Mouse (Mus musculus): ENCODE measurements around the gene Hist1h4i. TPM values are rescaled to one million over a fixed set of nuclear protein-coding genes. Genes with fewer than 3 reads are reported as not detected.
A peak's percentile ranks its signal among the peaks of the same experiment; 100 is the strongest.

Gene Hist1h4i
- polyA plus RNA-seq, 1 experiment from 2014 or later, result 49.4 TPM

DNA sequence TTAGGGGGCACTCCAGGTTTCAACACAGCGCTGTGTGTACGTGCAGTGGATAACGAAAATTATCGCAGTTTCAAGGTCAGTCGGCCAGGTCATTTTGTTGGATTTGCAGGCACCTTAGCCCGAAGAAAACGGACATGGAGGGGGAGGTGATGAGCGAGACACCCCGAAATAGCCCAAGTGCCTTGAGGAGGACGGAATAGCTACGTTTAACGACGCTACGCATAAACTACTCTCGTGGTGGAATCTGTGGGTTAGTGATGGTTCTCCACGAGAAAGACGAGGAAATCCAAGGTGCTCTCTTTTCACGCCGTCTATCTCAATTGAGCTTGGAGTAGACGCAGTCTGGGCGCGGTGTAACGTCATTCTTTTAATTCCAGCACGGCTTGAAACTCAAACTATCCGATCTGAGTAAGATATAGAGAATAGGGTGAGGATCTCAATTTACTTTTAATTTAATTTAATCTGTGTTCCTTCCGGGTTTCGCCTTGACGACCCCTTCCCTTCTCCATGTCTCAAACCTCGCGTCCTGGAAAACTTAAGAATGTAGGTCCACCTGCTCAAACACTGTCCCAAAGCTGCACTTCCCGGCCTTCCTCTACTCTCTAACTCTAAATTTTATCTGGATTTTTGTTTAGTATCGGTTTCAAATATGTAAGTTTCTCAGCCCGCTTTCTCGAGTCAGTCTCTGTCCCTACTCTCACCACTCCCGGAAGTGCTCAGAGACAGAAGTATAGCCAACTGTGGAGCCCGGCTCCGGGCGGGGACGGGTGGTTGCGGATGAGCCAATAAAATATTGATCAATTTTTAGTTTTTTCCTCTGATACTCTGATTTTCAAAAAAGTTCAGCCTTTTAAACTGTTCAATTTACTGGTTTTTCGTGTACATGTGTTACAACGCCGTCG is 21.0 kb downstream of the Hist1h4i start:
- under 1% methylated on average over 44 of the region's 44 CpGs for WGBS (ENCODE audit: insufficient replicate concordance)
- peaks cover 4% of the 10 kb centered on the region; the same call in 1 of the 2 replicates for H3K27me3 ChIP-seq (replicated peaks)
- H3K9ac ChIP-seq, result peak overlapping the region; percentile 73
- peaks cover 22% of the 10 kb centered on the region for H3K4me1 ChIP-seq
- no peaks in the 10 kb centered on the region for H3K9me3 ChIP-seq (replicated peaks)
- peak; percentile 72 for ATAC-seq
- peak overlapping the region; percentile 71 for H3K4me3 ChIP-seq
- no peaks in the 10 kb centered on the region for H3K36me3 ChIP-seq
- peak overlapping the region; percentile 75 for H3K27ac ChIP-seq
- H3K4me2 ChIP-seq, result peak overlapping the region; percentile 76

DNA sequence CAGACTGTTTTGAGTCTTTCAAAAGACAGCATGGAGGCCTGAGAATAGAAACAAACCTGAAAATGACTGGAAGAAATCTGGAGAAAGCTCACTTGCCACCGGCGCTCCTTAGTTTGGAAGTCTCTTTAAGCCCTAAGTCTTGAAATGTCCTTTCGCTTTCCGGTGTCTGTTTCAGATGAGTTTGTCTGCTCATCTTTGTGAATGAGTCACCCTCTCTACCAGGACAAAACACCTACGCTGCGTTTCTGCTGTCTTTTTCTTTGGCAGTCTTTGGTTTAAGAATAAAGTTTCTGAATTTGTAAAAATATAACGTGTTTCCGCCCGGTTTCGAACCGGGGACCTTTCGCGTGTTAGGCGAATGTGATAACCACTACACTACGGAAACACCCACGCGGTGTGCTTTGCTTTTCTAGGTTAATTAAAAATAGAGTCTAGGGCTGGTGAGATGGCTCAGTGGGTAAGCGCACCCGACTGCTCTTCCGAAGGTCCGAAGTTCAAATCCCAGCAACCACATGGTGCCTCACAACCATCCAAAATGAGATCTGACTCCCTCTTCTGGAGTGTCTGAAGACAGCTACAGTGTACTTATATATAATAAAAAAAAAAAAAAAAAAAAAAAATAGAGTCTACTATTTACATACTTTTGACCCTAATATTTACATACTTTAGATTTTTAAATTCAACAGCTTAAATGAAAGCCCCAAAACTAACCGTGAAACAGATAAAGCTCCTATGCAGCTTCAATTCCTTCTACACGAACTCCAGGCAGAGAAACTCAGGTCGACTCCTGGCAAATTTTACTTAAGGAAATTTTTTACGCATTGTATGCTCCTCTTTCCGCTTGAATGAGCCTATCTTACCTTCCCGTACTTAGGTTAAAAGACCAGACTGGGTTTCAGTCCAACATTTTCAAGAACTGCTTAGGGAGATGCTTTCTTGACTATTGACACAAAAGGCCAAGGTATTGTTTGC is 25.4 kb downstream of the Hist1h4i start:
- WGBS (ENCODE audit: insufficient replicate concordance), result 11% methylated on average over 27 of the region's 27 CpGs
- peak overlapping the region; percentile 60 for H3K4me2 ChIP-seq
- H3K4me3 ChIP-seq, result peak overlapping the region; percentile 42
- no peaks in the 10 kb centered on the region for H3K9me3 ChIP-seq (replicated peaks)
- peak; percentile 83 for ATAC-seq
- H3K27ac ChIP-seq, result no peak overlapping the region
- H3K27me3 ChIP-seq (replicated peaks), result peaks cover 41% of the 10 kb centered on the region
- H3K36me3 ChIP-seq, result no peaks in the 10 kb centered on the region
- H3K4me1 ChIP-seq, result peaks cover 33% of the 10 kb centered on the region
- H3K9ac ChIP-seq, result peak overlapping the region; percentile 19; the same call in 1 of the 2 replicates

DNA sequence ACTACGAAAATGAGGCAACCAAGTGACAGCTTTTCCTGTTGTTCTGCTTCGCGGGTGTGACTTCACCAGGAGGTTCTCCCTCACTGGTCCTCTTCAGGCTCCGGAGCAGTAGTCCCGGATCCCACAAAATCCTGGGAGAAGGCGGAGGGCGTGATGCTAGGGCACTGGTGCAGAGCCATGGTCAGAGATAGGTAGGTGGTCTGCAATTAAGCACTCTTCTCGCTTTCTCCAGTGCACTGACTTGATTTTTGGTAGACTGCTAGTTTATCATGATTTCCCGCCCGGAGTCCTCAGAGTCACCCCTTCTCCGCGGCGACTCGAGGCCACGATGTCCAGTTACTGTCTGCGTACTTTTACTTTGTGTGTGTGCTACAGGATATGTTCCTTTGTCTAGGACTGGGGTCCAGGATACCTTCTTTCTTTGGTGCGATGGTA is 26.7 kb downstream of the Hist1h4i start:
- H3K27me3 ChIP-seq (replicated peaks), result peaks cover 55% of the 10 kb centered on the region
- peak overlapping the region; percentile 42 for H3K4me3 ChIP-seq
- H3K9ac ChIP-seq, result peak overlapping the region; percentile 15; the same call in 1 of the 2 replicates
- peaks cover 27% of the 10 kb centered on the region for H3K4me1 ChIP-seq
- H3K4me2 ChIP-seq, result peak overlapping the region; percentile 60
- H3K27ac ChIP-seq, result no peak overlapping the region
- WGBS (ENCODE audit: insufficient replicate concordance), result 9% methylated on average over 17 of the region's 17 CpGs
- no peaks in the 10 kb centered on the region for H3K9me3 ChIP-seq (replicated peaks)
- H3K36me3 ChIP-seq, result no peaks in the 10 kb centered on the region
- no peak for ATAC-seq

DNA sequence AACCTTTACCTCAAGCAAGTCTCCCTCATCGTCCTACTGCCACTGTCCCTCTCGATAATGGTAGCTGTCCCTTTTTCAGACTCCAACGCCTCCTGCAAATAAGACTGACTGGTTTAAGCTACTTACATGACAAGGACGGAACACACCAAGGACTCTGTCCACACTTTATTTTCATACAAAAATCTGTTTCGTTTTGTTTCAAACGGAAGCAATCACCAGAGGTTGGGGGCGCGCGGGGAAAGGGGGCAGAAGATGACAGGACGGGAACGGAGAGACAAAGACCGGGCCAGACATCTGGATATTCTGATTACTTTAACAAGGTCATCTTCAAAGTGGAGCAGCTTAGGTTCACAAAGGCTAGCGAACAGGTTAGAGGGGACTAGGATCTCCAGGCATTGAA is 27.4 kb downstream of the Hist1h4i start:
- Histone ChIP-seq H3K27me3 (replicated peaks) (peaks cover 62% of the 10 kb centered on the region), H3K9me3 (replicated peaks) (no peaks in the 10 kb centered on the region), H3K4me2 (peak overlapping the region; percentile 60), H3K4me1 (peaks cover 26% of the 10 kb centered on the region), H3K27ac (no peak overlapping the region), H3K36me3 (no peaks in the 10 kb centered on the region), H3K9ac (0 out of 2 replicates have a peak overlapping the region, but pooled peaks have one; percentile 25), H3K4me3 (peak overlapping the region; percentile 42)
- no peak for ATAC-seq
- WGBS (ENCODE audit: insufficient replicate concordance), result 19% methylated on average over 13 of the region's 13 CpGs

DNA sequence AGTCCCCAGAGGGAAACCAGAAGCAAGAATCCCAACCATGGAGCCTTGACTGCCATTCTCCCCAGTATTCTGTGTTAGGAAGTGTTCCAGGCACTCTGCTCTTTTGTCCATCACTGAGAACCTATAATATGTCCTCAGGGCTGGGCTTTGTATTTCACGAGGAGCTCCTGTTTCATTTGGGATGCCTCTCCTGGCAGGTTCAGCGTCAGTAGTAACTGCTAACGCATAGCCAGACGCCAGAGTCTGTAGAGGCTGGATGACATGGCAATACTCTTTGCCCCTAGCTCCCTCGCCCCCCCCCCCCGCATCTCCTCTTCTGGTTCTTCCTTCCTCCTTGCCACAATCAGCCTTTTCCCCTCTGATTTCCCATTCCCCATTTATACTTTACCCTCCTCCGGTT is 31.5 kb downstream of the Hist1h4i start, which contains the start of gene Prss16:
TSS of gene Prss16 (minus strand) at position 101 of the 400 bp plus-strand sequence.
- Histone ChIP-seq H3K9ac (no peak within 1 kb of the TSS), H3K27ac (no peak within 1 kb of the TSS), H3K4me1 (peaks cover 35% of the 10 kb centered on the region), H3K27me3 (replicated peaks) (peaks cover 95% of the 10 kb centered on the region), H3K4me2 (no peak within 1 kb of the TSS), H3K4me3 (no peak within 1 kb of the TSS), H3K36me3 (no peaks in the 10 kb centered on the region), H3K9me3 (replicated peaks) (no peaks in the 10 kb centered on the region)
- 25% methylated on average over 7 of the region's 7 CpGs for WGBS (ENCODE audit: insufficient replicate concordance)
- ATAC-seq, result no peak

DNA sequence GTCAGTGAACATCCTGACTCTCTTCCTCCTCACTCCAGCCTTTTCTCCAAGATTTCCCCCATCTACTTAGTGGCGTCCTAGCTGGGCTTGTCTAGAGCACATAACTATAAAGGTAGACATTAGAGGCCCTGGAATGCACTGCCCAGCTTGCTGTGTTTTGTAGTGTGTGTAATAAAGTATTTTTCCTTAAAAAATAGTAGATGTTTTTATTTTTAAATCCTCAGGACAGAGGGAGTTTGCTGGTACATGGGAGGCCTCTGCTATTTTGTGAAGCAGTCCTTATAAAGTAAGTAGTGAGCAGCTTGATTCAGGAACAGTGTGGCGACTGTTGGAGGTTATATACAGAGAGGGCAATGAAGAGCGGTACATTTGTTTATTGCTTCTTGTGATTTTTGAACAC is 32.5 kb downstream of the Hist1h4i start:
- Histone ChIP-seq H3K4me1 (peaks cover 26% of the 10 kb centered on the region), H3K9ac (no peak overlapping the region), H3K27me3 (replicated peaks) (peaks cover 95% of the 10 kb centered on the region), H3K4me2 (no peak overlapping the region), H3K4me3 (no peak overlapping the region), H3K9me3 (replicated peaks) (no peaks in the 10 kb centered on the region), H3K27ac (no peak overlapping the region), H3K36me3 (no peaks in the 10 kb centered on the region)
- ATAC-seq, result no peak
- WGBS (ENCODE audit: insufficient replicate concordance), result 63% methylated on average over 3 of the region's 3 CpGs

DNA sequence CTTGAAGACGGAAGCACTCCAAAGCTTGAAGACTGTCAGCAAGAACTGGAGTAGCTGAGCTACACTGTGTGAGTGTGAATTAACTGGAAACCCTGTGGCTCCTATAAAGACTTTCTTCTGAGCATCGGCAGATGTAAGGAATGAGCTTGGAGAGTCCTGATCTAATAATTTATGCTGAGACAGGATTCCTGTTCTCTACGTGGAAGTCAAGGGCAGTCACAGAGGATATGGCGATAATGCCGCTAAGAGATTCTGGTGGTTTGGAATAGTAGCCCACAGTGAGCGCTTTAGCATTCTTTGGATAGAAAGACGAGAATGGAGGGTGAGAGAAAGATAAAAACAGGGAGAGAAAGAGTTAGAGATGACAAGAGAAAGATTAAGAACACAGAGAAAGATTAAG is 33.3 kb downstream of the Hist1h4i start:
- H3K9ac ChIP-seq, result no peak overlapping the region
- no peak overlapping the region for H3K27ac ChIP-seq
- H3K27me3 ChIP-seq (replicated peaks), result peaks cover 97% of the 10 kb centered on the region
- H3K4me3 ChIP-seq, result no peak overlapping the region
- ATAC-seq, result no peak
- no peaks in the 10 kb centered on the region for H3K9me3 ChIP-seq (replicated peaks)
- peaks cover 24% of the 10 kb centered on the region for H3K4me1 ChIP-seq
- WGBS (ENCODE audit: insufficient replicate concordance), result 49% methylated on average over 7 of the region's 7 CpGs
- no peaks in the 10 kb centered on the region for H3K36me3 ChIP-seq
- H3K4me2 ChIP-seq, result no peak overlapping the region

DNA sequence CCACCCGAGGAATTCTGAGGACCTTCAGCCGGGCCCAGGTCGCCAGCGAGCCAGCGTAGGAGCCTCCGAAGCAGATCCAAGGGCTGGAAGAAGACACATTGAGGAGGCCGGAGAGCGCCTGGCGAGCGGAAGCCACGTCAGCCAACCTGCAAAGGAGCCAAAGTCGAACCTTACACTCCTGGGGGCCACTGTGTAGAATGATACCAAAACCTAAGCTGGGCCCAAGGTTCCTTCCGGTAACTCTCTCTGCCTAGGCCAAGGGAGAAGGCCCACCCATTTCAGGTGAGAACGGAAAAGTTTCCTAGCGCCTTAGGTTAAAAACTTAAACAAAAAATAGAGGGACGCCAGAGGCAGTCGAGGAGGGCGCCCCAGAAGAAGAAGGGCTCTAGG is 34.0 kb downstream of the Hist1h4i start:
- H3K27ac ChIP-seq, result no peak overlapping the region
- 0 out of 2 replicates have a peak, but pooled peaks have one; percentile 1 for ATAC-seq
- H3K4me2 ChIP-seq, result peak overlapping the region; percentile 88
- H3K36me3 ChIP-seq, result no peaks in the 10 kb centered on the region
- H3K9me3 ChIP-seq (replicated peaks), result no peaks in the 10 kb centered on the region
- peaks cover 97% of the 10 kb centered on the region for H3K27me3 ChIP-seq (replicated peaks)
- peak overlapping the region; percentile 55; the same call in 1 of the 2 replicates for H3K9ac ChIP-seq
- H3K4me1 ChIP-seq, result peaks cover 24% of the 10 kb centered on the region
- 7% methylated on average over 18 of the region's 18 CpGs for WGBS (ENCODE audit: insufficient replicate concordance)
- H3K4me3 ChIP-seq, result peak overlapping the region; percentile 64

DNA sequence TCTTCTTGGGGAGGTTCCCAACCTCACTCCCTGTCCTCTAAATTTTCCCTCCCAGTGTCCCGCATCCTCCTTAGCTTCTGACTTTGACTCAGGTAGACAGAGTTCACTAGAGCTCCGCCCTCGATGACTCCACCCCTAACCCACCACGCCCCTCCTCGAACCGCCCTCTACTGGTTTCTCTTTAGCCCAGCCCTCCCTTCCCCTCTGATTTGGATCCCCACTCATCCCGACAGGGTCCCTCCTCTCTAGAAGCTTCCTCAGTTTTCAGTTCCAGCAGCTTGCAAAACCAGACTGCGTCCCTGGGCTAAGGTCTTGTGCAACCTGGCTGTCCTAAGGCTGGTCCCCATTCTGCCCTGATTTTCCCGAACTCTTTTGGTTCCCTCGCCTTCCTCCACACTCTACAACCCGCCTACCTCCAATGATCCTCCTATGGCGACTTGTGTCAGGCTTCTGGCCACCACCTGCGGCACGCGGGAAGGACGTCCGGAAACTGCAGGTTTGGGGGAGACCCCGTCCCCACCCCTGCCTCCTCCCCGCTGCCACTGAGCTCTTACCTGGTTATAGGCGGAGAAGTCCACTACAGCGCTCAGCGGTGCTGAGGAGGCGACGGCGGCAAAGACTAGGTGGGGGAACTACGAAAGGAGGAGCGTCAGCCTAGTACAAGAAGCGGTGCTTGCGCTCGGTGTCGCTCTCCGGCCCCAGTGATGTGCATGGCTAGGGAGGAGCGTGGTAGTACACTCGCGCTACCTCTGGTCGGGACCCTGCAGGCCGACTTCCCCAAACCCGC is 34.6 kb downstream of the Hist1h4i start:
- peak; percentile 81 for ATAC-seq
- Histone ChIP-seq H3K36me3 (no peaks in the 10 kb centered on the region), H3K9ac (peak overlapping the region; percentile 55), H3K27ac (no peak overlapping the region), H3K4me1 (peaks cover 24% of the 10 kb centered on the region), H3K4me3 (peak overlapping the region; percentile 64), H3K4me2 (peak overlapping the region; percentile 88), H3K9me3 (replicated peaks) (no peaks in the 10 kb centered on the region), H3K27me3 (replicated peaks) (peaks cover 99% of the 10 kb centered on the region)
- 1% methylated on average over 38 of the region's 38 CpGs for WGBS (ENCODE audit: insufficient replicate concordance)

DNA sequence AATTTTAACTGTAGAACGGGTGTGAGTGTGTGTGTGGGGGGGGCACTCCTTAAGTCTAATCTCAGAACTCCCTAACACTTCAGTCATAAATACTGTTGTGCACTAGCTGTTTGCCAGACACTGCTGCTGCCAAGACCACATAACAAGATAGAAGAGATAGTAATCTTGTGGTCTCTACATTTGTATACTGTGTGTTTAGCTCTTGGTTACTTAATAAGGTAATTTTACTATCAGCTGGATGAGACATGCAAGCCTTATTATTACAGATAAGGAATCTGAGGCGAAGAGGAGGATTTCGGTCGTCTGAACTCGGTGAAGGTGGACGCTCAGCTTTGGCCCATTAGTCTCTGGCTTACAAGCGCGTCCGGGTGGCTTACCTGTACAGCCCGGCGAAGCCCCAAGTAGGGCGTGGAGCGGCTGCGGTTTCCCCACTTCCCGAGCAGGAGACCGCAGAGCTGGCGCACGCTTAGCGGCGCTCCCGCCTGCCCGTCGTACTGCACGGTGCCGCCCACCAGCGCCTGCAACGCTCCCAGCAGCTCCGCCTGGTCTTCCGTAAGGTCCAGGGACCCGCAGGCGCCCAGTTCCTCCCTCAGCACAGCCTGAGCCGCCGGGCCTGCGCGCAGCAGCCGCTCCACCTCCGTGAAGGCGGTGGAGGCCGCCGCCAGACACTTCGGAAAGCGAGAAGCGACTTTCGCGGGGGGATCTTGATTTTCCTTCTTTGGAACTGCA is 35.4 kb downstream of the Hist1h4i start:
- peak overlapping the region; percentile 88 for H3K4me2 ChIP-seq
- WGBS (ENCODE audit: insufficient replicate concordance), result under 1% methylated on average over 44 of the region's 45 CpGs
- H3K4me1 ChIP-seq, result peaks cover 24% of the 10 kb centered on the region
- peak; percentile 76 for ATAC-seq
- H3K9me3 ChIP-seq (replicated peaks), result no peaks in the 10 kb centered on the region
- H3K36me3 ChIP-seq, result no peaks in the 10 kb centered on the region
- peak overlapping the region; percentile 64 for H3K4me3 ChIP-seq
- peaks cover 100% of the 10 kb centered on the region for H3K27me3 ChIP-seq (replicated peaks)
- no peak overlapping the region for H3K27ac ChIP-seq
- peak overlapping the region; percentile 55 for H3K9ac ChIP-seq
